Mouse (Mus musculus) spleen, postnatal 10 days (tissue): ENCODE data around the gene Rdm1.

ENCODE experiments used
- DNase-seq, 2 experiments: peaks; one replicate each; pipeline ENCODE4 v3.0.0; 2021 to 2022; ENCODE audit warnings: low spot score in 2 of 2

The Rdm1 gene

DNA sequence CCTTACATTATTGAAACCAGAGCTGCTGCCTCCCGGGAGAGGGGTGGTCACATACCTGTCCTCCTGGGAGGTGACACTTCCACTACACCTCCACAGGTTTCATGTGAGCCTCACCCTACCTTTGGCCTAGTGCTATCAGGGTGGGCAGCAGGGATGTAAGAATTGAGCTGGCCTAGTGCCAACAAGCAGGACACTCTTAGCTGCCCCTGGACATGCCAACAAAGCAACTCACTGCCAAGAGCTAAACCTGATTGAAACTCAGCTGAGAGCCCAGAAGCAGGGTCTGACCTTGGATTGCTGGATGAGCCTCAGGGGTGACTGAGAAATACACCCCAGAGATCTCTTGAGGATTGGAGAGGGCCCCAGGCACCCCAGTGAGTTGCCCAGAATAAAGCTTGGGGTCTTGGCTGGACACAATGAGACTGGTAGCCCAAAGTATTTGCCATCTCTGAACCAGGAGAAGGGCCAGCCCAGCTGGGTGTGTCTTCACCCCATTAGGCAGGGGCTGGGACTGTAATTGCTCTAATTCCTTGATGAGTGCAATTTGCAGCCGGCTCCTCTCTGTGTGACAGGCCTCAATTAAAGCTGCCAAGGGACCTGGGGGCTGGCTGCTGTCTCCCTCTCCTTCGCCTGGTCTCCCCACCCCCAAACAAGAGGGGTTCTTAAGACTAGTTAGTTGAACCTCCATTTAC is 53.8 kb downstream of the Rdm1 start:
- no peak for DNase-seq

GRCm38 (mm10) chr11:101681968-101682367 is 55.0 kb downstream of the Rdm1 start:
- DNase-seq, result no peak

DNA sequence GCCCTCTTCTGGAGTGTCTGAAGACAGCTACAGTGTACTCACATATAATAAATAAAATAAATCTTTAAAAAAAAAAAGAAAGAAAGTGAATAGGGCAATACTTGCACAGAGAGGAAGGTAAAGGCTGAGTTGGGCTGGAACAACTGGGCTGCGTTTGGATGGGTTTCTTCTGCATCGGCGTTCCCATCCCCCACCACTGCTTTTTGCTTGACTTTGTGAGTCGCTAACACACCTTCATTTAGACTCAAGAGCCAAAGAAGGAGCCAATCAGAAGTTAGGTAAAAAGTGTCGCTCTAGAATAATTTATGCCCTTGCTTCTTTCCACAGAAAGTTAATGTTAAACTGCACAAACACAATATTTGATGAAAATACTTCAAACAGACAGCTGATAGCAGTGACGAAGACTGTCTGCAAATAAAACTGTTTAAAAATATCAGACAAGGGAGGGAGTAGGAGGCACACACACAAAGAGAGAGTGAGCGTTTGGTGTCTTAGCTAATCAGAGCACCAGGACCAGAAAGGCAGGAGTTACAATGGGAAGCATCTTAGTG is 55.5 kb downstream of the Rdm1 start:
- DNase-seq, result no peak
